Mouse (Mus musculus): Measurements from ENCODE around the gene Anapc16.

Gene Anapc16

DNA sequence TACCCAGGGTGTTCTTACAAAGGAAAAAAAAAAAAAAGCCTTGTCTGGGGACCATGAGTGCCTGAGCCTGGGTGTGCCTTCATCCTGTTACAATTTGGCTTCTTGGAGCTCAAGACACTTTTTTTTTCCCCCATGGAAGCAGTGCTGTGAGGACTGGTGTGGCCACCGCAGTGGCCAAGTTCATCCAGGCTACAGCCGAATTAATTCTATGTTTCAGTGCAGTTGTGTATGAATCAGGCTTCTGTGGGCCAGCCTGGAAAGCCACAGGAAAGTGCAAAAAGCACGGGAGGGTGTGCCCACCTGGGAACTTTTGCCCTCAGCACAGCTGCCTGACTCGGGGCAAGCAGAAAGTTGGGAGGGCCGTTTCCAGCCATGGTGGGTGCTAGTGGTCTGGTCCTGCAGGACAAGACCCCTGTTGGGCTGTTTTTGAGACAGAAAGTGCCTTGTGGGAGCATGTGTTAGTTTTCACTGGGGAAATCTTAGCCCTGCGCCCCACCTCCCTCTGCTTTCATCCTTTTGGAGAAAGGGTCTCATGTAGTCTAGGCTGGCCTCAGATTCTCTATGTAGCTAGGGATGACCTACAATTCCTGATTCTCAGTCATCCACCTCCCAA, 32.4 kb downstream of the Anapc16 start:
- no peak for DNase-seq (ENCODE audit: low spot score)

DNA sequence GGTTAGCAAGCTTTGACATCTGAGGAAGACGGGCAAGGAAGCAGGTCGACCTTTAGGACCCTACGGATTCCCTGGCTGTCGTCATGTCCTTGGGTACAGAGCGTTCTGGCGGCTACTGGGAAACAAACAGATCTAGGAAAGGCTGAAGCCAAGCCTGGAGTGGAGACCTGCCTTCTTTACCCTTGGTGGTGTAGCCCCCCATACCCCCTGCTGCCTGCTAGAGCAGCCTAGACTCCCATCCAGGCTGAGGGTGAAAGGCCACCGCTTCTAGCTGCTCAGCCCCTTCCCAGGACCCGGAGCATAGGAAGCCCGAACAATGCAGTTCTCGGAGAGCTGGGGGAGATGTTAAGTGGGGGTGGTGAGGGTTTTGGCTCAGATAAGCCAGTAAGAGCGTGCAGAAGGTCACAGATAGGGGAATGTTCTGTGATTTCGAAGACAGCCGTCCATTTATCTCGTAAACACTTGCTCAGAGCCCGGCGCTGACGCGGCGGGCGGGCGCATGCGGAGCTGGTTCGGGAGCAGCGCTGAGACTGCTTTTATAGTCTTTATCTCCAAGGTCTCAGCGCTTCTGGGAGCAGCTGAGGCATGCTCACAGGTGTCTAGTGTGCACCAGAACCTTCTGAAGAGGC, 33.0 kb downstream of the Anapc16 start:
- peak; percentile 79 for DNase-seq (ENCODE audit: low spot score)

DNA sequence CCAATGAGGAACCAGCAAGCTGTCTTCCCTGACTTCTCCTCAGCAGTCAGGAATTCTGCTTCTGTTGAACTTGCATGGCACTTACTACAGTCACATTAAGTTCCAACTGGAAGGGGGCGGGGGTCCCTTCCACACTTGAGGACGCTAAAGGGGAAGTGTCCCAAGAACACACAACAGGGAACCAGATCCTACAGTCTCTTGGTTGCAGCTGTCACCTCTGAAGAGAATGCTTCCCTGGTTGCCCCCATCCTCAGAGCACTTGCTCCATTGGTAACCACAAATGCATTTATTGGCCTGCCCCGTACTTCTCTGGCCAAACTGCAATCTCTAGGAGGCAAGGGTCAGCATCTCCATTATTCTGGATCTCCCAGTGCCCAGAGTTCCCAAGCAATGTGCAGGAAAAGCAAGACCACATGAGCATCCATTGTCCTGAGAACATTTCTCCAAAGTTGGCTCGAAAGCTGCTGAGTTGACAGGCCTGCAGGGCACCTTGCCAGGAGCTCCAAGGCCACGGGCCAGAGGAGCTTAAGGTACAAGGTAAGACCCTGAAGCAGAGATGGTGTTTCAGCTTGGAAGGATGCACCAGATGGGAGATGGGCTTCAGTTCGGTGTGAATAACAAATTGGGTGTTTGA, 35.5 kb downstream of the Anapc16 start:
- no peak for DNase-seq (ENCODE audit: low spot score)

DNA sequence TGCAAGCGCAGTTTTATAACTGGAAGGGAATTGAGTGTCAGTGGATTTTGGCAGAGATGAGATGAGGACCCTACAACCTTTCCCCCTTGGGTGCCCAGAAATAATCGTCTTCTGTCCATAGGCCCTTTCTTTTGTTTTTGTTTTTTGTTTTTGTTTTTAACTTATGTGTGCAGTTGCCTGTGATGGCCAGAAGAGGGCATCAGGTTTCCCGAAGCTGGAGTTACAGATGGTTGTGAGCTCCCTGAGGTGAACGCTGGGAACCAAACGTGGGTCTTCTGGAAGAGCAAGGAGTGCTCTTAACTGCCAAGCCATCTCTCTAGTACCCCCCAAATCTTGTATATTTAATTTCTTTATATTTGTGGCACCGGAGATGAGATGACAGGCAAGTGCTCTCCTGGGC, 36.2 kb downstream of the Anapc16 start:
- no peak for DNase-seq (ENCODE audit: low spot score)

DNA sequence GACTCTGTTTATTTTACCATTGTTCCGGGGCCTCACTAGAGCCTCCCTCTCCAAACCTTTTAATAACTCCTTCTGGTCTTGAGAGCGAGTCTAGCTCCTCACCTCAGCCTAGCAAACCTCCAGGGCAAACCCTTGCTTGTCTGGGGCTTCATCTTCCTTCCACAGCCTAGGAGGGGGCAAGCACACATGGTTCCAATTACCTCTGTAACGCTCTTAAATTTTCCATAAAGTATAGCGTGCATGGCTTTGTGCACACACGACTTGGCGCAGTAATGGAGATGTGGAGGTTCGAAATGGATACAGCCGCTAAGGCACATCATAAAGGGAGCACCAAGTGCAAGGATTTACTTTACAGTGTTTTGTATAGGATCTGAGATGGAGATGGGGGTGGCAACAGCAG, 37.1 kb downstream of the Anapc16 start:
- DNase-seq (ENCODE audit: low spot score) = no peak

DNA sequence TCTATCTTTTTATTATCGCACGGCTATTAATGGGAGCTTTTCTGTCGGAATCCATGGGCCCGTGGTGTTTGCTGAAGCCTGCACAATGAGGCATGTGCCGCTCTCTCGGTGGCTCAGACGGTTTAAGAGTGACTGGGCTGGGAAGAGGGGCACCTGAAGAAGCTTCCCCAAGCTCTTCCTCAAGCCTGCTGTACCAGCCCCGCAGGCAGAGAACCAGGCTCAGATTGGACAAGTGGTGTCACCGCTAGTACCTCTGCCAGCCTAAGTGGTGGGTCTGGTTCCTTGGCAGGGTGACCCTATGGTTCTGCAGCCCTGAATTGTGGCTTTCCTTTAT, 37.6 kb downstream of the Anapc16 start:
- no peak for DNase-seq (ENCODE audit: low spot score)

DNA sequence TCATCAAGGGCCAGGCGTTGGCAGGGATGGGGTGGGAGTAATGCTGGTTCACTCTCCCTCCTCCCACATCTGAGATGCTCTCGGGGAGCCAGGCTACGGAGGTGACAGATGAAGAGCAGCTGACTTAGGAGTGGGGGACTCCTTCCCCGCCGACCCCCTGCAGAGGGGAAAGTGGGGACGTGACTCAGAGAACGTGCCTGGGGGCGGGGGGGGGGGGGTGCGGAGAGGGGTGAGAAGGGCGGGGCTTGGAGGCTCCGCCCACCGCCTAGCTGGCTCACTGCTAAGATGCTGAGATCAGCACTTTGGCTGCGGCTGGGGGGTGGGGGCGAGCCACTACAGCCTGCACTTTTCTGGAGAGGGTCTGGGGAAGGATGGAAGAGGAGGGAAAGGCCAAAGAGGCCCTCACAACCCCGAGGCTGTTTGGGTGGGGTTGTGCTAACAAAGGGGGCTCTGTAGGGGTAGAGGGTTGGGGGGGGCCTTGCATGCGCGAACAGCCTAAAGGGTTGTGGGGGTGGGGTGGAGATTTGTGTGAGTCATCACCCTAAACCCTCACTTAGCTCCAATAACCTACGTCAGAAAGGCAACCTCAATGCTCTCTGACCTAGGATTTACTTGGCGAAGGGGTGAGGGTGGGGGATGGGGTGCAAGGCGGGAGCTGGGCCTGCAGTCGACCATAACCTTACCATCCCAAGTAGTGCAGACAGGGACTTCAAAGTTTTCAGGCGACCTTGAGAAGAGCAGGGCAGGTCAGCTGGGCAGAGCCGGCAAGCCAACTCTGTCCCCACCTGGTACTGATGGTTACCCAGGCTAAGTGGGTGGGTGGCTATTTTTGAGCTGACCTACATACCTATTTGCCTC, 38.2 kb downstream of the Anapc16 start:
- DNase-seq (ENCODE audit: low spot score) = peak; percentile 75

DNA sequence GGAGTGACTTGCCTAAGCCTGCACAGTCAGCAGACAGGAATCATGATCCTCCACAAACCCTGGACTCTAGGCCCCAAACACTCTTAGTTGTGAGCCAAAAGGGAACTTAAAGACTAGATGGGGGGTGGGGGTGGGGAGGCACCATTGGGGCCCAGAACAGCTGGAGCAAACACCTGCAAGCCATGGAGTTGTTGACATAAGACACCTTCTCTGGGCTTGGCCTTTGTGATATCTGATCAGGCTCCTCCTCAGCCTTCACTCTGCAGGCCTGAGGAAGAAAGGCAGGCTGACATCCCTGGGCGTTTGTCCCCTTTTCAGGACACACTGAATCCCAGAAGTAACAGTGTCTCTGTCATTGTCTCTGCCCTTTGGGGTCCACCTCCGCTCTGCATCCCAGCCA, 39.3 kb downstream of the Anapc16 start:
- DNase-seq (ENCODE audit: low spot score) = no peak

DNA sequence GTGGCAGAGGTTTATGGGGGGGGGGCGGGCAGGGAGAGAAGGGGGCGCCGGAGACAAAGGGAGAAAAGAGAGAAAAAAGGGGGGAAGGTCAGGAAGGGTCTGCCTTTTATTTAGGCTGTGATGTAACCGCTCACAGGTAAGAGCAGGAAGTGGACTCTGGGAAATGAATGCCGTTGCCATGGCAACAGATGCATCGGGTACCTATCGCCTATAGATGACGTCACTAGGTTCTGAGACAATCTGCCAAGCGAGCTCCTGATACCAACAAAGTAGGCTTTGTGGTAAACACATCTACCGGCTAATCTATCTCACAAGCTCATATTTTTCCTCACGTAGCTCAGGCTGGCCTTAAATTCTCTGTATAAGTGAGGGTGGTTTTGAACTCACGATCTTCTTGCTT, 43.4 kb downstream of the Anapc16 start:
- DNase-seq (ENCODE audit: low spot score) = no peak

DNA sequence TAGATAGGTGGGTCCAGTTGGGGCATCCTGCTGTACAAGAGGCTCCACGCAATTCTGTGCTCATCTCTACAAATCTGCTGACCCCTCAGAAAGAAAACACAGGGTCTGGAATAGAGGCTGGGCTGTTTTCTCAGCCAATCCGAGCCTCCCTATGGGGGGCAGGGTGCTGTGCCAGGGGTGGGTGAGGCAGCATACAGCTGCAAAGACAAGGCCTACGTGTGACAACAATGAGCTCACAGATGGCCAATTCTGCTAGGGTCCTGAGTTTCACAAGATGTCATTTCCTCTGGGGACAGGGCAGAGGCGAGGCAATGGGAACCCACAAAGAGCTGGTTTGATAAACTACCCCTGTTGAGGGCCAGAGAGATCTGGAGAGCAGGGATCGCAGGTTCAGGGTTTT, 44.5 kb downstream of the Anapc16 start:
- DNase-seq (ENCODE audit: low spot score) = no peak

DNA sequence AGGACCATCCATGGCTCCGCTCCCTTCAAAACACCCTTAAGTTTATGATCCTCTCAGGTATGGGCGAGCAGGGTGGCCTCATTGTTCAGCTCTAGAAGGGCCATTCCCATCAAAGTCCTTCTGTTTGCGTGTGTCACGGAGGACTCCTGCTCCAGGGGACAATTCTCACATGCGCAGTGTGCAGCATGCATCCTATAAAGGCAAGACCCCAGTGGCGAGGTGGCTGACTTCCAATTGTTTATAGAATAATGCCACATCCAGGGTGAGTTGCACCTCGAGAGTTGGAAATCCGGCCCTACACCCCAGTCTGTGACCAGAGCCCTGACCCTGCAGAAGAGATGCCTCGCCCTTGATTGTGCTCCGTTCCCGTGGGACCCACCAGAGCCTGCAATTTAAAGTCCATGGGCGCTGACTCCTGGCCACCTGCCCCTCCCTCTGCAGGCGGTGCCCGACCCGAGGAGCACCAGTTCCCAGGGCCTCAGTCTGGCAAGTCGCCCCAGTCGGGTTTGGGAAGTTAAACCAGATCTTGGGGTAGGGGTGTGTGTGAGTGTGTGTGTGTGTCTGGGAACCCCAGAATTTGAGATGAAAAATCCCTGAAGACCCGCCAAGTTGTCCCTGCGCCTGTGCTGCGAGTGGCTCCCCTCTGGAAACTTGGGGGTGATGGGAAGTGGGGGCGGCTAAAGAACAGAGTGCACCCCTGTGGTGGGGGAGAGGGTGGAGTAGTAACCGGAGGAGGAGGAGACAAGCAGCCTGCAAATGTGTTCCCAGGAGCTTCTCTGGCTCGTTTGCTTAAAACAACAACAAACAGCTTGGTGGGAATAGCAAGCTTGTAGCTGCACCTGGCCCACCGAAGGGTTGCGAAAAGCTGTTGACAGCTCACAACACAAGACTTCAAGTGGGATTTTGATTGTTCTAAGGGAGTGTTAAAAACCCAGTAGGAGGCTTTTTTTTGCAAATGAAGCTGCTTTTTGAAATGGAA, 45.5 kb downstream of the Anapc16 start:
- DNase-seq (ENCODE audit: low spot score) = no peak

DNA sequence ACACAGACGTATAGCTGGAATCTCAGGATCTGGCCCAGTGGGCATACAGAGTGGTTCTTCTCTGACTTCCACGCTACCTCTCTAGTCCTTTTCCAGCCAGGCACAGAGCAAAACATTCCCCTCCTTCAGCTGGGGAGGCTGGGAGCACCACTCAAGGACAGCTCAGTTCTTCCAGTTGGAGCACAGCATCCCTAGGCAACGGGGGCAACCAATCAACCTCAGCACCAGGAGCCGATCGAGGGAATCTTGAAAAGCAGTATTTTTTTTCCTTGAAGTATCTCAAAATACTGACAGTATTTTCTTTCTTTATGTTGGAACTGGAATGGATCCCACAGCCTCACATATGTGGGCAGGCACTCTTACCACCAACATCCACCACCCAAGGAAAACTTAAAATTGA, 46.3 kb downstream of the Anapc16 start:
- no peak for DNase-seq (ENCODE audit: low spot score)

DNA sequence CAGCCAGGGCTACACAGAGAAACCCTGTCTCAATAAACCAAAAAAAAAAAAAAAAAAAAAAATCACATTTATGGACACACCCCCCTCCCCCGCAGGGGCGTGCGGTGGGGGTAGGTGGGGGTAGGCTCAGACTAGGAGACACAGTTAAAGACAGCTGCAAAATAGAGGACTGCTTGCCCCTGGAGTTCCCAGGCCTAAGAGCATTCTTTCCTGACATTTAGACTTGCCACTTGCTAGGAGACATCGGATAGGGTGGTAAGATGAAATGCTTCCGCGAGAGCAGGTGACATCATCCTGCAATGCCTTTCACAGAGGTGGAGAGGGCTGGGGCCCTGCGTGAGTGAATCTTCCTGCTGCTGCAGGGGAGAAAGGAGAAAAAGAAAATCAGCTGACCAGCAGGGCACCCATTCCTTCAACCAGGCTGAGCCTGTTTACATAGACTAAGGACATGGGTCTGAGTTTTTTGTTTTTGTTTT, 49.3 kb downstream of the Anapc16 start:
- DNase-seq (ENCODE audit: low spot score) = no peak

DNA sequence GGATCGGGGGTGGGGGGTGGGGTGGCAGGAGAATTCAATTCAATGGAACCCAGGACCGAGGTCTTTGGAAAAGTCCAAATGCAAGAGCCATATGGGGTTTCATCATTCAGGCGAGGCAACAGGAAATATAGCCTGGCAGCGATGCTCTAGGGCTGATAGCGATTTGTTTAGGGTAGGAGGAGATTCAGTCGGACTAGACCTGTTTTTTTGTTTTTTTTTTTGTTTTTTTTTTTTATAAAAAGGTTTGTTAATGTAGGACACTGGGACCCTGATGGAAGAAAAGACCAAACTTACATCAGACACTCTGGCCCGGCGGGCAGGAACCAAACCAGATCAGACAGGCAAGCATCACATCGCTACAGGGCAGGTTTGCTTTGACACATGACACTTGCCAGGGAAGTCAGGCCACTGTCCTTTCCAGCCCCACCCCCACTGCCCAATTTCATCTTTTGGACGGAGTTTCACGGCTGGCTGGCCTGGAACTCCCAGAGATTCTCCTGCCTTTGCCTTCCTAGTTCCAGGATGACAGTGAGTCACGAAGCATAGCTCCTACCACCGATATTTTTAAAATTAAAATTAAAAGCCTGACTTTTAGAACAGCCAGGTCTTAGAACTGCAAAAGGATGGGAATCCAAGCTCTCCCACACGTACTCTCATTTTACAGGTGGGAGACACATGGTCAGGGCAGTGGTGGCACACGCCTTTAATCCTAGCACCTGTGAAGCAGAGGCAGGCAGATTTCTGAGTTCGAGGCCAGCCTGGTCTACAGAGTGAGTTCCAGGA, 50.0 kb downstream of the Anapc16 start:
- peak; percentile 56 for DNase-seq (ENCODE audit: low spot score)

DNA sequence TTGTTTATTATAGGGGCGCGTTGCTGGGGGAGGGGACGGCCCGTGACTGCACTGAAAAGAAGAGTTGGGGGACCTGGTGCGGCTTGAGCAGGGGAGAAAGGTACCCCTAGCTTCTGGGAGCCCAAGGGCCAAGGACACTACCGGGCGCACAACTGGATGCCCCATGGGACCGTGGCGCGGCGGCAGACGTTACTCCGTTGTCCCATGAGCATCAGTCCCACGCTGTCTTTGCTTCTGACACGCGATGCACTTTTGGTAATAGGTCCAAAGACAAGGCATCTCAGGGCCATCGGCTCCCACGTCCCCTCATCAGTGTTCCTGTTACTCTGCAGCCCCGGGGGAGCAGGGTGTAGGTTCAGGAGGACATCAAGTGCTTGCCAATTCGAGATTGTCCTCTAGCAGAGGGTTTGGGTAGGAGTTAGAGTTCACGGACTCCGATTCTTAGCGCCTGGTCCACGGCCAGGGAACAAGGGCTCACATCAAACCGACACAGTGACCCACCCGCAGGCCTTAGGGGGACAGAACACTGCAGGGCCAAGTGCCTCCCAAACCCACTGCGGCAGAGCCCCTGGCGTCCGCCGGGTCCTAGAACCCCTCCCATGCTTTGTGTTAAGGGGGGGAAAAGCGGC, 50.7 kb downstream of the Anapc16 start:
- DNase-seq (ENCODE audit: low spot score) = peak; percentile 76

DNA sequence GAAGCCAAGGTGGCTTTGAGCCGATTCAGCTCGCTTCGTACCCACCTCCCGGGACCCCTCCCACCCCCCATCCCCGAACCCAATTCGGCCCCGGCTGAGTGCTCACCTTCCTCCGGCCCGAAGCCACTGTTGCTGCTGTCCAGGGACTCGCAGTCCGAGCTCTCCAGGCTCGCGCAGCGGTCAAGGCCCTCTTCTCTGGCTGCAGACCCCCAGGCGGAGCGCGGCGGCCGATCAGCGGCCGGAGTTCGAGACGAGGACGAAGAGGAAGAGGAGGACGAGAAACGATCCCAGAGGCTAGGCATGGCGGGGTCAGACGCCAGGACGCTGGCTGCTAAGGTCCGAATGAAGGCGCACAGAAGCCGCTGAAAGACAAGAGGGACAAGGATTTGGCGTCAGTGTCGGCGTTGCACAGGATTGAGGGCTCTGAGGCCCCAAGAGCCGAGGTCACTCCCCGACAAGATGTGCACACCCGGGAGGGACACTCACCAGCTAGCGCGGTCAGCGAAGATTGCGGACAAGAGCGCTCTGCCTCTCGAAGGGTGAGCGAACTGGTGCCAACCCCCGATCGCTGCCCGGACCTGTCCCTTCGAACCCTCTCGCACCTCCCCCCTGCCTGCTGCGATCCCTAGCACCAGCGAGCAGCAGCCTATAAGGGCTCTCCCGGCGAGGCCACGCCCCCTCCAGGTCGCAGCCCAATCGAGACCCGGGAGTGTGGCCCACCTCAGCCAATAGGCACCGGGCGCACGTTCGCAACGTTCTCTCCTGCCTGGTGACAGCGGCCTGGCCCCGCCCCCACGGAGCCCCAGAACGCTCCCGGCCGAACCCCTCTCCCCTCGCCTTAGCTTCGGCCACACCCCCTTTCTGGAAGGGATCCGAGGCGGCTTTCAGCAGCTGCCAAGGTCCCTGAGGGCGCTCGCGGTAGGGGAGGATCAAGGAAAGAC, 51.5 kb downstream of the Anapc16 start, which contains the start of gene Ddit4:
Gene Ddit4 (minus strand): TSS at position 624 of the 941 bp plus-strand sequence.
- peak; percentile 99 for DNase-seq (ENCODE audit: low spot score)

DNA sequence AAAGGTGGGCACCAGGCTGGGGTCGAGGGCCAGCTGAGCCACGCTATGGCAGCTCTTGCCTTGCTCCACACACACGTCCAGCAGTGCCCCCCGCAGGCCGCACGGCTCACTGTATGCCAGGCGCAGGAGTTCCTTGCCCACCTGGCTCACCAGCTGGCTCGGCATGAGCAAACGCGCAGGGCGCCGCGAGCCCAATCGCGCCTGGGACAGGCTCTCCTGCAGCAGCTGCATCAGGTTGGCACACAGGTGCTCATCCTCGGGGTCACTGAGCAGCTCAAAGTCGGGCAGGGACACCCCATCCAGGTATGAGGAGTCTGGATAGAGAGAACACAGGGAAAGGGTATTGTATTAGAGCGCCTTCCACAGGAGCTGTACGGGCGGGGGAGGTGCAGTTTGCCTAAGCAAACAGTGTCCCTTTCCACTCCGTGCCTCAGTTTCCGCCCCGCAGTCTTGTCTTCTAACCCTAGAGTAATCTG, 52.2 kb downstream of the Anapc16 start:
- peak; percentile 79 for DNase-seq (ENCODE audit: low spot score)

DNA sequence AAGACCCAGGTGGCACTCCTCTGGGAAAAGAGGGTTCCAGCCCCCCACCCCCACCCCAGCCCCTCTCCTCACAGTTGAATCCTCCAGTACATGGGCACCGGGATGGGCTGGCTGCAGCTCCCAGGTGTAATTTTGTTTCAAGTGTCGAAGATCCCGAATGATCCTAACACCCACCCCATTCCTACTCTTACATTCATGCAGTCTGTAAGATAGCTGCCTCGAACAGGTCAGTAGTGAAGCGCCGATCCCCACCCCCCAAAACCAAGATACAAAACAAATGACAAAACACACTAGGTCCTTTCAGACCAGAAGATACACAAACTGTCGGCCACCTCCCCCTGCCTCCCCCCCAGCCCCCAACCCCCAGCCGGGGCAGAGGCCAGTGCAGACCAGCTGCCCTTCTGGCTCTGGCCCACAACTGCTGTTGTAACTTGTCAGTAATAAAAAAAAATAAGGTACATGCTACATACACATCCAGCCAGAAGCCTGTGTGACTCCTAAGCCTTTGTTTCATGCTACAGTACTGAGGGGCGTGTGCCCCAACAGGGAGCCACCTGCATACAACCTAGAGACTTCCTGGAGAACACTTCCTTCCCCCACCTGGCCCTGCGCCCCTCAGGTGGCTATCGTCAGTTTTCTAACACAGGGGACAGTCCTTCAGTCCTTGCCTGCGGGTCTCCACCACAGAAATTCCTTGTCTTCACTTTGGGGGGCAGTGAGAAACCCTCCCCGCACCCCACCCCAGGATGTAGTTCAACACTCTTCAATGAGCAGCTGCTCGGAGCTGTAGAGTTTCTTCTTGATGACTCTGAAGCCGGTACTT, 52.9 kb downstream of the Anapc16 start:
- DNase-seq (ENCODE audit: low spot score) = no peak

All from retina, embryonic 14.5 days (tissue).